Mouse (Mus musculus) ES-E14 (cell line): Measurements from ENCODE around the gene Psmc3ip.

ENCODE experiments used
- CHD2 ChIP-seq: IDR thresholded peaks from 2 replicates; pipeline ENCODE4 v1.6.1; 2014; ENCODE audit warnings: mild to moderate bottlenecking, low read depth, low read length, inconsistent platforms
- HCFC1 ChIP-seq: IDR thresholded peaks from 2 replicates; pipeline ENCODE4 v1.6.1; 2012; ENCODE audit warnings: low read length, inconsistent platforms, borderline replicate concordance; ENCODE audit not compliant: insufficient read depth
- MAFK ChIP-seq: IDR thresholded peaks from 2 replicates; pipeline ENCODE4 v1.6.1; 2014; ENCODE audit warnings: mild to moderate bottlenecking, low read depth, low read length, inconsistent platforms; ENCODE audit not compliant: insufficient read depth
- ZC3H11A ChIP-seq: IDR thresholded peaks from 2 replicates; pipeline ENCODE4 v1.6.1; 2012; ENCODE audit warnings: low read depth, mild to moderate bottlenecking, inconsistent platforms, low read length, borderline replicate concordance

DNA sequence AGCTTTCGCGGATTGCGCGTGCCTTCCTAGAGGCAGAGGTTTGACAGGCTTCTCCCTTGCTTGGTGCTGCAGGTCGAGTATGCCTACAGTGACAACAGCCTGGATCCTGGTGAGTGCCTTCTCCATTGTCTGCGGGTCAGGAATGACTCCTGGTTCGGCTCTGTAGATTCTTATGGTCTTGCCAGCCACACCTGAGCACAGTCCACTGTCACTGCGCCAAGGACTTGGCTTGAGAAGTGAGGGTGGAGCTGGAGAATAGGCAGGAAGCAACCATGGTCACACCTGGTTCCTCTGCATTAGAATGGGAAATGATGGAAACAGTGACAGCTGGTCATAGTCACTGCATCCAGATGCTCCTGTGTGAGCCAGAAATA, 7.6 kb downstream of the Psmc3ip start:
- TF ChIP-seq MAFK (no peak), HCFC1 (no peak), ZC3H11A (no peak), CHD2 (no peak)
